Mouse (Mus musculus) C2C12 (cell line): ENCODE measurements around the gene Cks2. TPM values are rescaled to one million over a fixed set of nuclear protein-coding genes. Genes with fewer than 3 reads are reported as not detected.
A peak's percentile ranks its signal among the peaks of the same experiment; 100 is the strongest.

ENCODE experiments used
- H3K27me3 ChIP-seq: one replicate; pipeline ENCODE4 v1.6.1; 2011; ENCODE audit not compliant: control insufficient read depth, insufficient read depth, insufficient read length
- H3K36me3 ChIP-seq: one replicate; pipeline ENCODE4 v1.6.1; 2011; ENCODE audit not compliant: control insufficient read depth, insufficient read depth
- H3K4me3 ChIP-seq: one replicate; pipeline ENCODE4 v1.5.1; 2011; ENCODE audit warnings: mild to moderate bottlenecking, control low read depth; ENCODE audit not compliant: poor library complexity, insufficient read depth, severe bottlenecking
- H3K79me2 ChIP-seq: one replicate; pipeline ENCODE4 v1.6.1; 2011; ENCODE audit not compliant: control insufficient read depth, insufficient read depth
- H3K79me3 ChIP-seq: one replicate; pipeline ENCODE4 v1.6.1; 2011; ENCODE audit warnings: low read depth, control low read depth
- H3ac ChIP-seq: one replicate; pipeline ENCODE3; 2011; ENCODE audit warnings: low read depth; ENCODE audit not compliant: control insufficient read depth, insufficient read length
- CEBPB ChIP-seq: IDR thresholded peaks from one replicate; pipeline ENCODE4 v1.6.1; 2011; ENCODE audit warnings: low read depth, mild to moderate bottlenecking, control low read depth, moderate library complexity
- CTCF ChIP-seq: IDR thresholded peaks from one replicate; pipeline ENCODE4 v1.5.1; 2011; ENCODE audit not compliant: control insufficient read depth, insufficient read depth, insufficient read length
- FOSL1 ChIP-seq: IDR thresholded peaks from one replicate; pipeline ENCODE4 v1.8.0; 2011; ENCODE audit warnings: mild to moderate bottlenecking, low read length; ENCODE audit not compliant: poor library complexity, insufficient read depth, severe bottlenecking
- MAX ChIP-seq: IDR thresholded peaks from one replicate; pipeline ENCODE4 v1.6.1; 2011; ENCODE audit warnings: mild to moderate bottlenecking, control low read depth
- MYOD1 ChIP-seq: IDR thresholded peaks from one replicate; pipeline ENCODE4 v1.6.1; 2011; ENCODE audit warnings: low read depth; ENCODE audit not compliant: control insufficient read depth, insufficient read length
- MYOG ChIP-seq: IDR thresholded peaks from one replicate; pipeline ENCODE4 v1.6.1; 2011; ENCODE audit not compliant: control insufficient read depth, insufficient read length; ENCODE audit errors: extremely low read depth
- USF1 ChIP-seq: IDR thresholded peaks from one replicate; pipeline ENCODE4 v1.6.1; 2011; ENCODE audit warnings: low read depth, mild to moderate bottlenecking, control low read depth, moderate library complexity
- polyA plus RNA-seq: library from polyadenylated mRNA; unstranded; fragments of >200 nt; fragmentation: generic; extraction: Trizol; gene quantifications from one replicate; pipeline ENCODE4 v1.2.1, GENCODE M21; 2012; ENCODE audit warnings: missing spikeins

The Cks2 gene
- polyA plus RNA-seq, 1 experiment: 167 TPM

- Histone ChIP-seq H3K36me3 (peaks cover 36% of the 10 kb centered on the region), H3K27me3 (no peaks in the 10 kb centered on the region), H3ac (no peak overlapping the region), H3K79me2 (peaks cover 75% of the 10 kb centered on the region), H3K4me3 (no peak overlapping the region), H3K79me3 (peaks cover 56% of the 10 kb centered on the region)
- TF ChIP-seq CTCF (no peak), CEBPB (no peak), MYOG (no peak), MAX (no peak), USF1 (no peak), FOSL1 (no peak), MYOD1 (no peak)
Observed at GRCm38 (mm10) chr13:51648237-51648636, 3.2 kb downstream of the Cks2 start.

- peaks cover 89% of the 10 kb centered on the region for H3K79me2 ChIP-seq
- no peak overlapping the region for H3ac ChIP-seq
- peaks cover 48% of the 10 kb centered on the region for H3K36me3 ChIP-seq
- H3K79me3 ChIP-seq: peaks cover 63% of the 10 kb centered on the region
- TF ChIP-seq MAX: no peak
- TF ChIP-seq USF1: no peak
- TF ChIP-seq CEBPB: no peak
- no peak for TF ChIP-seq FOSL1
- TF ChIP-seq CTCF: no peak
- TF ChIP-seq MYOD1: no peak
- no peak for TF ChIP-seq MYOG
- no peaks in the 10 kb centered on the region for H3K27me3 ChIP-seq
- H3K4me3 ChIP-seq: no peak overlapping the region
Observed at GRCm38 (mm10) chr13:51649740-51650139, 4.7 kb downstream of the Cks2 start.

- H3K79me2 ChIP-seq: peaks cover 74% of the 10 kb centered on the region
- peaks cover 57% of the 10 kb centered on the region for H3K36me3 ChIP-seq
- H3K79me3 ChIP-seq: peaks cover 53% of the 10 kb centered on the region
- TF ChIP-seq FOSL1 (no peak), CTCF (peak; percentile 89), CEBPB (no peak), MAX (peak; percentile 94), USF1 (no peak), MYOG (no peak), MYOD1 (no peak)
- H3ac ChIP-seq: peak within 1 kb of the TSS; percentile 94
- H3K27me3 ChIP-seq: no peaks in the 10 kb centered on the region
- peak within 1 kb of the TSS; percentile 47 for H3K4me3 ChIP-seq
Observed at GRCm38 (mm10) chr13:51651408-51652064, 6.5 kb downstream of the Cks2 start, which contains the start of gene Secisbp2. Secisbp2 (plus strand) TSS chr13:51651697.

- Histone ChIP-seq H3ac (no peak overlapping the region), H3K79me2 (peaks cover 58% of the 10 kb centered on the region), H3K79me3 (peaks cover 36% of the 10 kb centered on the region), H3K36me3 (peaks cover 70% of the 10 kb centered on the region), H3K27me3 (no peaks in the 10 kb centered on the region), H3K4me3 (no peak overlapping the region)
- TF ChIP-seq MYOG: no peak
- no peak for TF ChIP-seq MYOD1
- no peak for TF ChIP-seq MAX
- no peak for TF ChIP-seq FOSL1
- no peak for TF ChIP-seq CEBPB
- no peak for TF ChIP-seq USF1
- TF ChIP-seq CTCF: no peak
Observed at GRCm38 (mm10) chr13:51653159-51653558, 8.1 kb downstream of the Cks2 start.

- Histone ChIP-seq H3K79me3 (peaks cover 28% of the 10 kb centered on the region), H3K4me3 (no peak overlapping the region), H3K36me3 (peaks cover 78% of the 10 kb centered on the region), H3ac (no peak overlapping the region), H3K79me2 (peaks cover 50% of the 10 kb centered on the region), H3K27me3 (no peaks in the 10 kb centered on the region)
- TF ChIP-seq CTCF: no peak
- no peak for TF ChIP-seq MAX
- TF ChIP-seq MYOD1: no peak
- TF ChIP-seq USF1: no peak
- no peak for TF ChIP-seq FOSL1
- TF ChIP-seq CEBPB: no peak
- TF ChIP-seq MYOG: no peak
Observed at GRCm38 (mm10) chr13:51653961-51654360, 8.9 kb downstream of the Cks2 start.

- Histone ChIP-seq H3K79me2 (peaks cover 30% of the 10 kb centered on the region), H3K79me3 (peaks cover 16% of the 10 kb centered on the region), H3ac (no peak overlapping the region), H3K36me3 (peaks cover 80% of the 10 kb centered on the region), H3K4me3 (no peak overlapping the region), H3K27me3 (no peaks in the 10 kb centered on the region)
- TF ChIP-seq MAX (no peak), MYOG (no peak), MYOD1 (no peak), CEBPB (no peak), CTCF (no peak), FOSL1 (no peak), USF1 (no peak)
Observed at GRCm38 (mm10) chr13:51656516-51657235, 11.6 kb downstream of the Cks2 start.
